Mouse (Mus musculus) thymus, adult 2 months (tissue): Measurements from ENCODE around the gene Csf2.

Experiments used
- CTCF ChIP-seq: fragments of 200-500 bp; IDR thresholded peaks from 2 replicates; pipeline ENCODE4 v1.5.1; 2012; ENCODE audit warnings: mild to moderate bottlenecking, control low read depth, low read length, moderate library complexity, borderline replicate concordance; ENCODE audit not compliant: control insufficient read depth, poor library complexity, insufficient read depth; ENCODE audit errors: extremely low read depth
- POLR2A ChIP-seq: fragments of 200-500 bp; IDR thresholded peaks from 2 replicates; pipeline ENCODE4 v1.6.1; 2012; ENCODE audit warnings: mild to moderate bottlenecking, low read length, control low read depth, moderate library complexity; ENCODE audit not compliant: control insufficient read depth, poor library complexity, insufficient read depth; ENCODE audit errors: extremely low read depth

- no peak for TF ChIP-seq CTCF
- TF ChIP-seq POLR2A: no peak
Measured at GRCm38 (mm10) chr11:54236939-54237338, 12.5 kb downstream of the Csf2 start.
